Mouse (Mus musculus): ENCODE results near the gene Clip4. TPM values are rescaled to one million over a fixed set of nuclear protein-coding genes. Genes with fewer than 3 reads are reported as not detected.

Clip4 gene
- polyA plus RNA-seq (2015; fragmentation: Nextera tagmentation; extraction: Ambion mirVana), result 18.3 and 21.6 TPM in 2 replicates

GRCm38 (mm10) chr17:71768173-71768572 lies at the start of gene Clip4:
Clip4 (plus strand) TSS chr17:71768473.

GRCm38 (mm10) chr17:71752831-71753230 lies 15.4 kb upstream of the Clip4 start, which contains the start of gene Pcare:
Pcare (minus strand) TSS chr17:71752894.

Other genes starting within 250 kb of the Clip4 start
- 10.8 and 11.2 TPM in 2 replicates for gene Ndc80, start 241.6 kb upstream of the Clip4 start, polyA plus RNA-seq (2015; fragmentation: Nextera tagmentation; extraction: Ambion mirVana)
- gene Spdya, start 216.4 kb upstream of the Clip4 start, polyA plus RNA-seq (2015; fragmentation: Nextera tagmentation; extraction: Ambion mirVana), result 0.37 and 0.44 TPM in 2 replicates
- 26.2 and 27.2 TPM in 2 replicates for gene Wdr43, start 152.6 kb upstream of the Clip4 start, polyA plus RNA-seq (2015; fragmentation: Nextera tagmentation; extraction: Ambion mirVana)
- gene Togaram2, start 95.2 kb upstream of the Clip4 start, polyA plus RNA-seq (2015; fragmentation: Nextera tagmentation; extraction: Ambion mirVana), result 0.44 and 0.46 TPM in 2 replicates
- gene Pcare, start 15.6 kb upstream of the Clip4 start, polyA plus RNA-seq (2015; fragmentation: Nextera tagmentation; extraction: Ambion mirVana), result not detected in 2 replicates

Data from skeletal muscle tissue, postnatal 0 days (tissue).